Mouse (Mus musculus): ENCODE measurements at regions not wholly inside any gene's neighbourhood (a gene's known extent, or its start where the extent isn't known, plus 50 kb on each side); places are given as distances from the start of the nearest gene placed in this dataset.

- DNase-seq (ENCODE audit: low spot score in 2 of 2): no peak
Observed at GRCm38 (mm10) chr4:84099071-84099470, 573.7 kb downstream of the Ccdc171 start.

GRCm38 (mm10) chr4:84101923-84102322 is 573.2 kb downstream of the Bnc2 start:
- DNase-seq (ENCODE audit: low spot score in 2 of 2): no peak

- DNase-seq (ENCODE audit: low spot score in 2 of 2): no peak
Observed at GRCm38 (mm10) chr4:84102736-84103135, 572.3 kb downstream of the Bnc2 start.

- DNase-seq (ENCODE audit: low spot score in 2 of 2): no peak
Observed at GRCm38 (mm10) chr4:84108592-84108991, 566.5 kb downstream of the Bnc2 start.

- DNase-seq (ENCODE audit: low spot score in 2 of 2): no peak
Observed at GRCm38 (mm10) chr4:84109771-84110503, 565.1 kb downstream of the Bnc2 start.

GRCm38 (mm10) chr4:84114162-84115040 is 560.7 kb downstream of the Bnc2 start:
- DNase-seq (ENCODE audit: low spot score in 2 of 2): no peak

- DNase-seq (ENCODE audit: low spot score in 2 of 2): no peak
Observed at GRCm38 (mm10) chr4:84118284-84118919, 556.7 kb downstream of the Bnc2 start.

GRCm38 (mm10) chr4:84119616-84120015 is 555.5 kb downstream of the Bnc2 start:
- no peak for DNase-seq (ENCODE audit: low spot score in 2 of 2)

GRCm38 (mm10) chr4:84120330-84120729 is 554.7 kb downstream of the Bnc2 start:
- no peak for DNase-seq (ENCODE audit: low spot score in 2 of 2)

GRCm38 (mm10) chr4:84121442-84121841 is 553.6 kb downstream of the Bnc2 start:
- no peak for DNase-seq (ENCODE audit: low spot score in 2 of 2)

GRCm38 (mm10) chr4:84126400-84126799 is 548.7 kb downstream of the Bnc2 start:
- no peak for DNase-seq (ENCODE audit: low spot score in 2 of 2)

GRCm38 (mm10) chr4:84127380-84127779 is 547.7 kb downstream of the Bnc2 start:
- DNase-seq (ENCODE audit: low spot score in 2 of 2): no peak

- DNase-seq (ENCODE audit: low spot score in 2 of 2): no peak
Observed at GRCm38 (mm10) chr4:84130840-84131547, 544.1 kb downstream of the Bnc2 start.

- DNase-seq (ENCODE audit: low spot score in 2 of 2): no peak
Observed at GRCm38 (mm10) chr4:84135740-84136139, 539.3 kb downstream of the Bnc2 start.

GRCm38 (mm10) chr4:84137171-84137919 is 537.7 kb downstream of the Bnc2 start:
- no peak for DNase-seq (ENCODE audit: low spot score in 2 of 2)

- DNase-seq (ENCODE audit: low spot score in 2 of 2): no peak
Observed at GRCm38 (mm10) chr4:84149149-84150050, 525.7 kb downstream of the Bnc2 start.

GRCm38 (mm10) chr4:84150698-84151097 is 524.4 kb downstream of the Bnc2 start:
- no peak for DNase-seq (ENCODE audit: low spot score in 2 of 2)

GRCm38 (mm10) chr4:84151247-84151646 is 523.8 kb downstream of the Bnc2 start:
- DNase-seq (ENCODE audit: low spot score in 2 of 2): no peak

GRCm38 (mm10) chr4:84151971-84152450 is 523.1 kb downstream of the Bnc2 start:
- DNase-seq (ENCODE audit: low spot score in 2 of 2): no peak
